Mouse (Mus musculus): Measurements from ENCODE around the gene Rusc1.

DNA sequence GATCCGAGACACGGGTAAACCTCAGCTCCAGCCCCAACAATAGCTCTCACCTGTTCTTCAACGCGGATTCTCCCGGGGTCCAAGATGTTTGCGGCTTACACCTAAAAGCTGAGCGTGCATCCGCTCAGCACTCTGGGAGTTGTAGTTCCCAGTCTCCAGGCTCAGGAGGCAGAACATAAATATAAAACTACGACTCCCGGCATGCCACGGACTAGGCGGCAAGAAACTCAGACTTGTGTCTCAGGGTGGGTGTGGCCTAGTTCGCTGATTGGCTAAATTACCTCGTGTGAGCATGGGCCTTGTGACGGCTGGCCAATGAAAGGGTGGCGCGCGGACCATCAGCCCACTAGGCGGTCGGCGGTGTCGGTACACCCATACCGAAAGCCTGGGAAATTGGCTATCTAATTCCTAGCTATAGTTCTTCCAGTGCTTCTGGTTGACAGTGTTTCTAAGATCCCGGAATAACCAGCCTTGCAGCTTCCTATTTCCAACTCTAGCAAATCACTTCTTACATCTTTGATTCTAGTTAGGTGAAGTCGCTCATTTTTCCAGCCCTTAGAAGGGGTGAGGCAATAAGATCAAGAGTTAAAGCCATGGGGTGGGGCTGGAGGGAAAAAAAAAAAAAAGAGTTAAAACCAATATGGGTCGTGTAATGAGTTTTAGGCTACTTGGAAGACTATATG, 8.8 kb upstream of the Rusc1 start, which contains the start of gene Fdps:
- TF ChIP-seq CTCF (IDR thresholded peaks at IDR 0.05; ENCODE audit: control insufficient read depth, insufficient read depth, low read length): peak; percentile 14; the same call in 1 of the 2 replicates
- peak; percentile 42; the same call in 1 of the 2 replicates for TF ChIP-seq POLR2A (IDR thresholded peaks at IDR 0.05; ENCODE audit: borderline replicate concordance, control insufficient read depth, low read depth, low read length)

Measured in bone marrow, adult 2 months (tissue).